In genomic region chr17:27141971-27142450, GRCm38 (mm10) we compare ENCODE assay signal across 10 mouse cellular contexts. TPM values are rescaled to one million over a fixed set of nuclear protein-coding genes. Genes with fewer than 3 reads are reported as not detected.
DNase-seq lines count a peak whose midpoint lies in the region; ATAC-seq lines count a peak whose summit lies in the region.
"Had no signal": no experiment of that assay in that cellular context is flagged by ENCODE, and none has a peak within 500 bp of the region (broad histone marks: within the 10 kb centered on the region; RNA-seq: fewer than 3 reads in every experiment).

No protein-coding gene starts in this region.

- DNase-seq in right cerebral cortex, adult 18-20 months: peak; percentile 66
- no peak for DNase-seq in right cerebral cortex, postnatal 10 days (ENCODE audit: low spot score in 2 of 2)
- peak; percentile 99 for DNase-seq in fibroblast of lung, adult 2 months (ENCODE audit: low read depth)
- peak; percentile 20 to 48 for DNase-seq in kidney, adult 8-10 months
- no peak for DNase-seq in cerebellum, adult 18-20 months
- no peak for DNase-seq in midbrain, embryonic 11.5 days (ENCODE audit: low spot score, missing footprints)
- DNase-seq in left cerebral cortex, adult 11 months (ENCODE audit: low spot score): no peak

- peak overlapping the region; percentile 72 for H3K27ac ChIP-seq in stomach, embryonic 16.5 days (ENCODE audit: low read length)
- H3K27ac ChIP-seq in midbrain, embryonic 11.5 days (ENCODE audit: low read depth, low read length): no peak overlapping the region
- H3K27ac ChIP-seq: forebrain, embryonic 15.5 days; liver, embryonic 15.5 days had no signal

- H3K9ac ChIP-seq in stomach, embryonic 16.5 days (ENCODE audit: low read length): peak overlapping the region; percentile 52
- no peak overlapping the region for H3K9ac ChIP-seq in midbrain, embryonic 11.5 days (ENCODE audit: low read length)
- H3K9ac ChIP-seq: forebrain, embryonic 15.5 days; liver, embryonic 15.5 days had no signal

- ATAC-seq in stomach, embryonic 16.5 days (ENCODE audit: insufficient read depth, low FRiP score): peak; percentile 74
- no peak for ATAC-seq in midbrain, embryonic 11.5 days (ENCODE audit: low FRiP score)
- ATAC-seq: forebrain, embryonic 15.5 days had no signal

- 24% methylated on average over 10 of the region's 10 CpGs for WGBS in stomach, embryonic 16.5 days
- 70% methylated on average over 10 of the region's 10 CpGs for WGBS in midbrain, embryonic 11.5 days

- no peaks in the 10 kb centered on the region for H3K9me3 ChIP-seq in stomach, embryonic 16.5 days (replicated peaks; ENCODE audit: control insufficient read depth, low read length)
- H3K9me3 ChIP-seq in midbrain, embryonic 11.5 days (ENCODE audit: control insufficient read depth, low read length): no peaks in the 10 kb centered on the region
- H3K9me3 ChIP-seq: forebrain, embryonic 15.5 days; liver, embryonic 15.5 days had no signal

- no peaks in the 10 kb centered on the region for H3K36me3 ChIP-seq in stomach, embryonic 16.5 days (ENCODE audit: control insufficient read depth, insufficient read depth, low read length)
- no peaks in the 10 kb centered on the region for H3K36me3 ChIP-seq in midbrain, embryonic 11.5 days (ENCODE audit: control insufficient read depth, insufficient read depth, low read length)
- H3K36me3 ChIP-seq: forebrain, embryonic 15.5 days; liver, embryonic 15.5 days had no signal

- no peak overlapping the region for H3K4me3 ChIP-seq in stomach, embryonic 16.5 days (replicated peaks; ENCODE audit: low read length)
- no peak overlapping the region for H3K4me3 ChIP-seq in midbrain, embryonic 11.5 days (ENCODE audit: low read depth, low read length)
- H3K4me3 ChIP-seq: forebrain, embryonic 15.5 days; liver, embryonic 15.5 days had no signal

- H3K27me3 ChIP-seq in stomach, embryonic 16.5 days (ENCODE audit: control insufficient read depth, insufficient read depth, low read length): no peaks in the 10 kb centered on the region
- no peaks in the 10 kb centered on the region for H3K27me3 ChIP-seq in midbrain, embryonic 11.5 days (ENCODE audit: control insufficient read depth, insufficient read depth, low read length)
- H3K27me3 ChIP-seq: forebrain, embryonic 15.5 days had no signal

- peaks cover 11% of the 10 kb centered on the region; the same call in 1 of the 2 replicates for H3K4me1 ChIP-seq in stomach, embryonic 16.5 days (ENCODE audit: control insufficient read depth, insufficient read depth, low read length)
- H3K4me1 ChIP-seq in midbrain, embryonic 11.5 days (ENCODE audit: control insufficient read depth, insufficient read depth, low read length): peaks cover 2% of the 10 kb centered on the region; the same call in 1 of the 2 replicates

- H3K4me2 ChIP-seq in stomach, embryonic 16.5 days (ENCODE audit: low read depth, low read length): peak overlapping the region; percentile 42
- no peak overlapping the region for H3K4me2 ChIP-seq in midbrain, embryonic 11.5 days
- H3K4me2 ChIP-seq: forebrain, embryonic 15.5 days; liver, embryonic 15.5 days had no signal

RNA-seq across cellular contexts. Expression of gene Uqcc2, which starts 8.3 kb away (rescaled TPM):
- polyA plus RNA-seq in stomach, embryonic 16.5 days (2015; fragmentation: Nextera tagmentation; extraction: Ambion mirVana): 243 and 267 TPM in 2 replicates
- polyA plus RNA-seq in midbrain, embryonic 11.5 days (2014; fragmentation: Nextera tagmentation; extraction: Ambion mirVana): 316 and 332 TPM in 2 replicates

RNA-seq across cellular contexts. Expression of gene Ip6k3, which starts 25.6 kb away (rescaled TPM):
- polyA plus RNA-seq in stomach, embryonic 16.5 days (2015; fragmentation: Nextera tagmentation; extraction: Ambion mirVana): 0.34 and 1.3 TPM in 2 replicates
- polyA plus RNA-seq in midbrain, embryonic 11.5 days (2014; fragmentation: Nextera tagmentation; extraction: Ambion mirVana): 0.07 and 0.48 TPM in 2 replicates

Comparison
In these comparisons a context has a peak if more than half of its experiments do, and no peak if none do; other contexts are left out.
1. DNase-seq: peak in right cerebral cortex, adult 18-20 months (single experiment), fibroblast of lung, adult 2 months (single experiment) and kidney, adult 8-10 months (2 of 2); none in right cerebral cortex, postnatal 10 days (0 of 2), cerebellum, adult 18-20 months (0 of 2), midbrain, embryonic 11.5 days (single experiment) and left cerebral cortex, adult 11 months (single experiment).